Mouse (Mus musculus): Measurements from ENCODE around the gene Pkig. TPM values are rescaled to one million over a fixed set of nuclear protein-coding genes. Genes with fewer than 3 reads are reported as not detected.
A peak's percentile ranks its signal among the peaks of the same experiment; 100 is the strongest.

The Pkig gene
- polyA plus RNA-seq, 1 experiment: 64.7 TPM

DNA sequence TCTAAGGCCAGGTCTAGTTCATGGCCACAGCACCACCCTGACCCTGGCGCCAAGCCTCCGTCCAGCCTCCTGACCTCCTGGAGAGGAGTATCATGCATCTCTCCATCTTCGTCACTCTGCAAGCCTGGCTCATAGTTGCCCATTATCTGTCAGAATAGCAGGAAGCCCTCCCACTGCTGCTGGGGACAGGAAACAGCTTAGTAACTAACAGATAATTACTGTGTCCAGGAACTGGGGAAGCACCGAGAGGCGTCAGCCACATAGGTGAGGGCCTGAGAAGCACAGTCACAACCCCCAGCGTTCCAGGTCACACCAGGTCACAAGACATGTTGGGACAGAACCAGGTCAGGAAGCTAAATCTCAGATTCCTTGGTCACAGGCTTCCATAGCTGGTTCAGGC is 85.2 kb downstream of the Pkig start:
- peaks cover 63% of the 10 kb centered on the region for H3K4me1 ChIP-seq (replicated peaks; ENCODE audit: control insufficient read depth, insufficient read depth, low read length)
- H3K27me3 ChIP-seq (ENCODE audit: control insufficient read depth, insufficient read depth, low read length): no peaks in the 10 kb centered on the region
- 47% methylated on average over 6 of the region's 6 CpGs for WGBS
- H3K27ac ChIP-seq (ENCODE audit: control insufficient read depth, insufficient read depth, low read length): no peak overlapping the region
- no peak overlapping the region for H3K4me3 ChIP-seq (ENCODE audit: control insufficient read depth, insufficient read depth, low read length)
- no peaks in the 10 kb centered on the region for H3K36me3 ChIP-seq (ENCODE audit: control insufficient read depth, insufficient read depth, low read length)
- TF ChIP-seq CTCF (IDR thresholded peaks at IDR 0.05; ENCODE audit: borderline replicate concordance, control insufficient read depth, extremely low read depth, insufficient read depth, low read length, poor library complexity) (no peak), POLR2A (IDR thresholded peaks at IDR 0.05; ENCODE audit: control insufficient read depth, extremely low read depth, insufficient read depth, low read length, poor library complexity) (no peak)
- no peak for DNase-seq

DNA sequence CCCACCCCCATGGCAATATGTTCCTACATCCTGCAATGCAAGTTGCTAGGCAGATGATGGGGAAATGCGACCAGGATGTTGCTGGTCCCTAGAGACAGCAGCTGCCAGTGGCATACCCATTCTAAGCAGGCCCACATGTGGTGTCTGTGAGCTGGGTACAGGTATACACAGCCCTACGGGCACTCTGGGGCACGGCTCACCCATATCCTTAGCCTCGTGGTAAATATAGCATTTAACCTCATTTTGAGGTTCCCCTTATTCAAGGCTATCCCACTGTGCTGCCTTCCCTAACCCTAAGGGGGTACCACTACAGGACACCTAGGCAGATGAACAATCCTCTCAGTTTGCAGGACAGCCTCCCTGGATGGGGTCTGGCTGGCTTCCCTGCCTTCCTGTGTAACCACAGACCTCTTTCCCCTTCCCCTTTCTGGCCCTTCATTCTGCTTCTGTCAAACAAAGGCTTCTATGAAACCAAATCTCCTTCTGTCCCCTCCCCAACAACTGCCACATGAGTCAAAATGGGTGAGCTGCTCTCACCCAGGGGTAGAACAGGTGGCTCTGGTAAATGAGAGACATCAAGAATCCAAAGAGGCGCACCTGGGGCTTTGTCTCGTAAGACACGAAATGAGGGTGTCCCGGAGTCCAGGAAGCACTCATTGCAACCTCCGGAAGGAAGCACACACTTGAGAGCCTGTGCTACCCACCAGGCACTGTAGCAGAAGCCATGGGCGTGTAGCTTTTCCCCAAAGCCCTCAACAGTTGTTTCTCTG is 86.8 kb downstream of the Pkig start:
- H3K27ac ChIP-seq (ENCODE audit: control insufficient read depth, insufficient read depth, low read length): peak overlapping the region; percentile 97
- DNase-seq: peak; percentile 76
- 2% methylated on average over 10 of the region's 10 CpGs for WGBS
- H3K36me3 ChIP-seq (ENCODE audit: control insufficient read depth, insufficient read depth, low read length): no peaks in the 10 kb centered on the region
- peaks cover 73% of the 10 kb centered on the region for H3K4me1 ChIP-seq (replicated peaks; ENCODE audit: control insufficient read depth, insufficient read depth, low read length)
- no peaks in the 10 kb centered on the region; the same call in 1 of the 2 replicates for H3K27me3 ChIP-seq (ENCODE audit: control insufficient read depth, insufficient read depth, low read length)
- TF ChIP-seq POLR2A (IDR thresholded peaks at IDR 0.05; ENCODE audit: control insufficient read depth, extremely low read depth, insufficient read depth, low read length, poor library complexity) (peak; percentile 47; the same call in 1 of the 2 replicates), CTCF (IDR thresholded peaks at IDR 0.05; ENCODE audit: borderline replicate concordance, control insufficient read depth, extremely low read depth, insufficient read depth, low read length, poor library complexity) (peak; percentile 38; the same call in 1 of the 2 replicates)
- no peak overlapping the region for H3K4me3 ChIP-seq (ENCODE audit: control insufficient read depth, insufficient read depth, low read length)

DNA sequence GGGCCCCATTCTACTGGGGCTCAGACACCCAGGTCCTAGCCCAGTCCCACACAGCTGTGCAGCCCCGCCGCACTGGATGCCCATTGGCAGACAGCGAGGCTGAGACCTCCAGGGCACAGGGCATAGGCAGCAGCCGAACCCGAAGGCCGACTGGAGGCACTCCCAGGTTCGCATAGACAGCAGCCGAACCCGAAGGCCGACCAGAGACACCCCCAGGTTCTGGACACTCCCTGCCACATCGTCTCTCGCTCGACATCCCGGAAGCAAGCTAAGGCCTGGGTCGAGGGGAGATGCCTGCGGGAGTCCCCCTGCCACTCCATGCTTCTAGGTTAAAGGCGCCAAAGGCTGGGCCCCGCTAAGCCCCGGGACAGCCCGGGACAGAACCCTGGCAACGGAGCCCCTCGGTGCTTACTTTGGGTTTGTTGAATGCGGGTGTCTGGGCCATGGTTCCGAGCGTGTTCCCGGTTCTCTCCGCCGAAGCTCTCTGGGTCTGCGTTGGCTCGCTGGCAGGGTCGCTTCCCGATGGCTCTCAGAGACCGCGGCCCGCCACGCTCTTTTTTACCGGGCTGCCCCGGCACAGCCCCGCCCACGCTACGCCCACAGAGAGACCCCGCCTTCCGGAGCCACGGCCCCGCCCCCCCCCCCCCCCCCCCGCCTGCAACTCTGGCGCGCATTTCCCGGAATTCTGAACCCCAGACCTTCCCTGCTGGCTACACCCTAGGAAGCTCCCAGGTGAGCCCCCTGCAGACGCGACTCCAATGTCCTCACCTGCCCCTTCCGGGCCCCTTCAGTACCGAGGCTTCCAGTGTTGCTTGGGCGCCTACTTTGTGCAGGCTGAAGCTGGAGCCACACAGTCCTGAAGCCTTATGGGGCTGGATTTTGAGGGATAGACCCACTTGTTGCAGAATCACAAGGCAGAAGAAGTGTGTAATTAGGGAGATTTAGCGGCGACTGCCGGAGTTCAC is 91.7 kb downstream of the Pkig start, which contains the start of gene Ada:
Gene Ada (minus strand): TSS at position 593 of the 965 bp plus-strand sequence.
- no peak within 1 kb of the TSS for H3K27ac ChIP-seq (ENCODE audit: control insufficient read depth, insufficient read depth, low read length)
- peaks cover 42% of the 10 kb centered on the region for H3K4me1 ChIP-seq (replicated peaks; ENCODE audit: control insufficient read depth, insufficient read depth, low read length)
- DNase-seq: peak; percentile 78
- no peaks in the 10 kb centered on the region for H3K36me3 ChIP-seq (ENCODE audit: control insufficient read depth, insufficient read depth, low read length)
- TF ChIP-seq CTCF (IDR thresholded peaks at IDR 0.05; ENCODE audit: borderline replicate concordance, control insufficient read depth, extremely low read depth, insufficient read depth, low read length, poor library complexity): no peak
- no peak for TF ChIP-seq POLR2A (IDR thresholded peaks at IDR 0.05; ENCODE audit: control insufficient read depth, extremely low read depth, insufficient read depth, low read length, poor library complexity)
- peak within 1 kb of the TSS; percentile 99 for H3K4me3 ChIP-seq (ENCODE audit: control insufficient read depth, insufficient read depth, low read length)
- WGBS: 1% methylated on average over 46 of the region's 57 CpGs
- H3K27me3 ChIP-seq (ENCODE audit: control insufficient read depth, insufficient read depth, low read length): no peaks in the 10 kb centered on the region; the same call in 1 of the 2 replicates

DNA sequence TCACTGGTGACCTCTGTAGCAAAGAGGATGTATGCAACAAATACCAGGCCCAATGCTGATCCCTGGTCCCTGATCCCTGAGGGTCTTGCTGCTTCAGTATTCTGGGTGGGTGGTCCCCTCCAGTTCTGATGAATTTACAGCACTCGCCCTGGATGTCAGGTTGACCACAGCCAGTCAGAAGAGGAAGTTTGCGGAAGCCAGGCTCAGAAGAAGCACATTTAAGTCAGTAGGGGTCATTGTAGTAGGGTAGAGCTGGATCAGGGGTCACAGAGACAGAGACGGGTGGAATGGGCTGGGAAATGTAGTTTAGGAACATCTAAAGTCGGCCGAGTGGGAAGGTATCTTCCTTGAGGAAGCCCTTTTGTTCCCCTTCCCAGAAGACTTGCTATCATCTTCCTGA is 96.0 kb downstream of the Pkig start:
- H3K27me3 ChIP-seq (ENCODE audit: control insufficient read depth, insufficient read depth, low read length): no peaks in the 10 kb centered on the region
- DNase-seq: no peak
- H3K36me3 ChIP-seq (ENCODE audit: control insufficient read depth, insufficient read depth, low read length): no peaks in the 10 kb centered on the region
- no peak overlapping the region for H3K4me3 ChIP-seq (ENCODE audit: control insufficient read depth, insufficient read depth, low read length)
- TF ChIP-seq CTCF (IDR thresholded peaks at IDR 0.05; ENCODE audit: borderline replicate concordance, control insufficient read depth, extremely low read depth, insufficient read depth, low read length, poor library complexity) (no peak), POLR2A (IDR thresholded peaks at IDR 0.05; ENCODE audit: control insufficient read depth, extremely low read depth, insufficient read depth, low read length, poor library complexity) (no peak)
- H3K27ac ChIP-seq (ENCODE audit: control insufficient read depth, insufficient read depth, low read length): no peak overlapping the region
- peaks cover 8% of the 10 kb centered on the region for H3K4me1 ChIP-seq (replicated peaks; ENCODE audit: control insufficient read depth, insufficient read depth, low read length)
- 62% methylated on average over 5 of the region's 5 CpGs for WGBS

DNA sequence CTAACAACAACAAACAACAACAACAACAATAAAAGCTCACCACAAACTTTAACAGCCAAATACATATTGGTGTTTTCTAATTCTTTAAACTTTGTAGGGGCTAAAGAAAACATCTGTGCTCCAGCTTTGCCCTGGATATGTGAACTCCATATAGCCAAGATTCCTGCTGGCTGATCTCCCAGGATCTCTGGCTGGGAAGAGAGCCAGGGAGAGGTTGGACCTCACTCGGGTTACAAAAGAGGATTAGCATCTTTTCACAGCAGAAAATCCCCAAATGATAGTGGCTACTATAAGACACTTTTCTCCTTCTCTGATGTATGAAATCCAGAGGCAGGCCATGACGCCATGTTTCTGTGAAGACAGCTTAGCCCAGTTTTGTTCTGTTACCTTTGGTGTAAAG is 98.5 kb downstream of the Pkig start:
- Histone ChIP-seq H3K36me3 (ENCODE audit: control insufficient read depth, insufficient read depth, low read length) (no peaks in the 10 kb centered on the region), H3K27ac (ENCODE audit: control insufficient read depth, insufficient read depth, low read length) (no peak overlapping the region), H3K4me1 (replicated peaks; ENCODE audit: control insufficient read depth, insufficient read depth, low read length) (no peaks in the 10 kb centered on the region), H3K4me3 (ENCODE audit: control insufficient read depth, insufficient read depth, low read length) (no peak overlapping the region), H3K27me3 (ENCODE audit: control insufficient read depth, insufficient read depth, low read length) (no peaks in the 10 kb centered on the region)
- 93% methylated on average over 2 of the region's 2 CpGs for WGBS
- no peak for TF ChIP-seq CTCF (IDR thresholded peaks at IDR 0.05; ENCODE audit: borderline replicate concordance, control insufficient read depth, extremely low read depth, insufficient read depth, low read length, poor library complexity)
- no peak for TF ChIP-seq POLR2A (IDR thresholded peaks at IDR 0.05; ENCODE audit: control insufficient read depth, extremely low read depth, insufficient read depth, low read length, poor library complexity)
- no peak for DNase-seq

DNA sequence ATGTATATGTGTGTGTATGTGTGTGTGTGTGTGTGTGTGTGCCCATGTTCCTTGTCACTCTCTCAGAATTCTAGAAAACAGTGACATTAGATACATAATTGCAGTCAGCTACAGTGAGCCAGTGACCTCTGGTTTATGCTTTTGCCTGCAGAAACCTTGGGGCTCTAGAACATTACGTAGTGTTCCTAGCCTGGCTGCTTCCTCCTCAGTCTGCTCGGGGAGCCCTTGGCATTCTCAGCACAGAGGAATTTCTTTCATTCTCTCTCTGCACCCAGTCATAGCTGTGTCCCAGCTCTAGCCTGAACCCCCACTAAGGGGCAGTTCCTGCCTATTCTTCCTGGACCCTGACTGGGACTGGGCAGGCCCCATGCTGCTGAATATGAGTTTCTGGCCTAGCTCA is 100.0 kb downstream of the Pkig start:
- Histone ChIP-seq H3K4me1 (replicated peaks; ENCODE audit: control insufficient read depth, insufficient read depth, low read length) (no peaks in the 10 kb centered on the region), H3K27me3 (ENCODE audit: control insufficient read depth, insufficient read depth, low read length) (no peaks in the 10 kb centered on the region), H3K27ac (ENCODE audit: control insufficient read depth, insufficient read depth, low read length) (no peak overlapping the region), H3K4me3 (ENCODE audit: control insufficient read depth, insufficient read depth, low read length) (no peak overlapping the region), H3K36me3 (ENCODE audit: control insufficient read depth, insufficient read depth, low read length) (no peaks in the 10 kb centered on the region)
- DNase-seq: no peak
- 91% methylated on average over 2 of the region's 2 CpGs for WGBS
- TF ChIP-seq CTCF (IDR thresholded peaks at IDR 0.05; ENCODE audit: borderline replicate concordance, control insufficient read depth, extremely low read depth, insufficient read depth, low read length, poor library complexity) (no peak), POLR2A (IDR thresholded peaks at IDR 0.05; ENCODE audit: control insufficient read depth, extremely low read depth, insufficient read depth, low read length, poor library complexity) (no peak)

All from thymus, adult 2 months (tissue).